Mouse (Mus musculus): ENCODE results near the gene Ccdc62. TPM values are rescaled to one million over a fixed set of nuclear protein-coding genes. Genes with fewer than 3 reads are reported as not detected.

Ccdc62 gene
- polyA plus RNA-seq, 1 experiment from 2014 or later = 8.0 TPM

DNA sequence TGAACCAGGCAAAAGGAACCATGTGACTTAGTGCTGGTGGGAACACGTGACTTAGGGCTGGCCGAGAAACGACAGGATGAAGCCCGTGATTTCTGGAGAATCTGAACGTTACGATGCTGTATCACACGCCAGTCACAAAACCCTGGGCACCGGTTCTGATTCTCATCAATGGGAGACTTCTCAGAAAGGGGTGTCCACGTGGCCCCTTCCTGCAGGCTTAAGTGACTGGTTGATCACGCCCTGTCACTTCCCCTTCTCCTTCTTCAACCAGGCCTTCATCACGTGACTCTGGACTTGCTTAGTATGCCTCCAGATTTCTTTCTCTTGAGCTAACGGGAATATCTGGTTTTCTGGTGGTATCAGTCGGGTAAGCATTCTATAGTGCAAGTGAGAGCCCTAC, 33.1 kb upstream of the Ccdc62 start:
- Histone ChIP-seq H3K27me3 (ENCODE audit: control insufficient read depth, insufficient read depth, low read depth, low read length) (no peaks in the 10 kb centered on the region), H3K36me3 (ENCODE audit: control insufficient read depth, insufficient read depth, low read length) (no peaks in the 10 kb centered on the region), H3K27ac (ENCODE audit: low read length) (no peak overlapping the region), H3K9me3 (ENCODE audit: control insufficient read depth, low read length) (no peaks in the 10 kb centered on the region), H3K4me3 (ENCODE audit: low read length) (no peak overlapping the region), H3K4me2 (ENCODE audit: low read depth, low read length) (no peak overlapping the region), H3K9ac (ENCODE audit: low read length) (no peak overlapping the region), H3K4me1 (replicated peaks; ENCODE audit: control insufficient read depth, insufficient read depth, low read length) (no peaks in the 10 kb centered on the region)
- WGBS = 74% methylated on average over 13 of the region's 13 CpGs
- ATAC-seq (ENCODE audit: low read depth) = no peak

DNA sequence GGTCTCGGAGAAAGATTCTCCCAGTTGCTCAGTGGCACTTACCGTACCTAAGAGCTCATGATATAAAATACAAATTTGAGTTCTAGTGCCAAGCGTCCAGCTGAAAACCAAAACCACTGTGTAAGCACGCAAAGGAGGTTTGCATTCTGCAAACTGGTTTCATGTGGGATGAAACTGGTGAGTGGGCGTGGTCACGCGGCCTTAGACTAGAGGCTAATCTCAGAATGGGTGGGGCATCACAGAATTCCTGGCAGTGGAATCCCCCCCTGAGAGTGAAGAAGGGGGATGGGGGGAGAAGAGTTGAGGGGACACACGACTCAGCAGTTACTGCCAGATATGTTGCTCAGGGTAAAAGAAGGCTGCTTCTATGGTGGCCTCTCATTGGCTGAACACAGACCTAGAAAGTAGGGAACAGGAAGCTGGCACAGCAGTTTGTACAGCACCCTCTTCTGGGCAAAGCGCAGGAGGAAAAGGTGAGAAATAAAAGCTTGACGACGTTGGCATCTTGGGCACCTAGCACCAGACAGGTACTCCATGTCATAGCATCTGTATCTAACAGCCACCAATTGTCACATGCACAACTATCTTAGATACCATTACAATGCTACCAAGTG, 26.3 kb upstream of the Ccdc62 start:
- WGBS = 60% methylated on average over 11 of the region's 11 CpGs
- Histone ChIP-seq H3K27me3 (ENCODE audit: control insufficient read depth, insufficient read depth, low read depth, low read length) (no peaks in the 10 kb centered on the region), H3K36me3 (ENCODE audit: control insufficient read depth, insufficient read depth, low read length) (no peaks in the 10 kb centered on the region), H3K27ac (ENCODE audit: low read length) (no peak overlapping the region), H3K9me3 (ENCODE audit: control insufficient read depth, low read length) (no peaks in the 10 kb centered on the region), H3K9ac (ENCODE audit: low read length) (no peak overlapping the region), H3K4me2 (ENCODE audit: low read depth, low read length) (no peak overlapping the region), H3K4me1 (replicated peaks; ENCODE audit: control insufficient read depth, insufficient read depth, low read length) (peaks cover 14% of the 10 kb centered on the region), H3K4me3 (ENCODE audit: low read length) (no peak overlapping the region)
- ATAC-seq (ENCODE audit: low read depth) = no peak

DNA sequence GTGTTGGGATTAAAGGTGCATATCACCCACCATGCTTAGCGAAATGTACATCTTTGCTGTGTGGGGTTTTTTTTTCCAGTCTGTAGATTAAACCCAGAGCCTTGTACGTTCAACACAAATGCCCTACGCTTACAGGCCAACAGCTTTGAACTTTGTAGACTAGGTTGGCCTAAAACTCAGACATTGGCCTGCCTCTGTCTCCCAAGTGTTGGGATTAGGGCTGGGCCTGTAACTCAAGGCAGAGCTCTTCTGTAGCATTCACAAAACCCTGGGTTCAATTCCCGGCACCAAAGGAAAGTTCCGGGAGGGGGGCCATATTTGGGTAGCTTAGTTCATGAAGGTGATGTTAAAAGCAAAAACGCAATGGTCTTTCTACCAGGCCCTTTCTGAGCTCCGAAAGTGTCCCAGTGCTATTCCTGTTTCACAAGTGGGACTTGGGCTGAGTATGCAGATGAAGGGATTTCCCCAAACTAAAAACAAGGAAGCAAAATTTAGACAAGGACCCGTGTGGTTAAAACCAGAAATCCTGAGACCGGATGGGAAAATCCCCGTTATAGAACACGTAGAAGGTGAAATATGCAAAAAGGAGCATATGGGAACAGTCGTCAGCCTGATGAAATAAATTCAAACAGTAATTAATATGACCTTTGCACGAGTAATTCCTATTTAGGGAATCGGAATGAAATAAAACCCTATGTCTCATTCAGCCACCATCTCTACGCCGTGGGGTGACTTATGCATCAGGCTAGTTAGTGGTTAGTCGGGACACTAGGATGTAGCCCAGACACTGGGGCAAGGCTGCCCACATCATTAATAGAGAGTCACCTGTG, 24.1 kb upstream of the Ccdc62 start:
- H3K27me3 ChIP-seq (ENCODE audit: control insufficient read depth, insufficient read depth, low read depth, low read length) = no peaks in the 10 kb centered on the region
- 70% methylated on average over 17 of the region's 17 CpGs for WGBS
- no peak overlapping the region for H3K27ac ChIP-seq (ENCODE audit: low read length)
- peaks cover 13% of the 10 kb centered on the region; the same call in 1 of the 2 replicates for H3K36me3 ChIP-seq (ENCODE audit: control insufficient read depth, insufficient read depth, low read length)
- no peak overlapping the region; the same call in 1 of the 2 replicates for H3K9ac ChIP-seq (ENCODE audit: low read length)
- peak overlapping the region; percentile 49 for H3K4me2 ChIP-seq (ENCODE audit: low read depth, low read length)
- H3K9me3 ChIP-seq (ENCODE audit: control insufficient read depth, low read length) = no peaks in the 10 kb centered on the region
- no peak for ATAC-seq (ENCODE audit: low read depth)
- peaks cover 14% of the 10 kb centered on the region for H3K4me1 ChIP-seq (replicated peaks; ENCODE audit: control insufficient read depth, insufficient read depth, low read length)
- peak overlapping the region; percentile 29 for H3K4me3 ChIP-seq (ENCODE audit: low read length)

DNA sequence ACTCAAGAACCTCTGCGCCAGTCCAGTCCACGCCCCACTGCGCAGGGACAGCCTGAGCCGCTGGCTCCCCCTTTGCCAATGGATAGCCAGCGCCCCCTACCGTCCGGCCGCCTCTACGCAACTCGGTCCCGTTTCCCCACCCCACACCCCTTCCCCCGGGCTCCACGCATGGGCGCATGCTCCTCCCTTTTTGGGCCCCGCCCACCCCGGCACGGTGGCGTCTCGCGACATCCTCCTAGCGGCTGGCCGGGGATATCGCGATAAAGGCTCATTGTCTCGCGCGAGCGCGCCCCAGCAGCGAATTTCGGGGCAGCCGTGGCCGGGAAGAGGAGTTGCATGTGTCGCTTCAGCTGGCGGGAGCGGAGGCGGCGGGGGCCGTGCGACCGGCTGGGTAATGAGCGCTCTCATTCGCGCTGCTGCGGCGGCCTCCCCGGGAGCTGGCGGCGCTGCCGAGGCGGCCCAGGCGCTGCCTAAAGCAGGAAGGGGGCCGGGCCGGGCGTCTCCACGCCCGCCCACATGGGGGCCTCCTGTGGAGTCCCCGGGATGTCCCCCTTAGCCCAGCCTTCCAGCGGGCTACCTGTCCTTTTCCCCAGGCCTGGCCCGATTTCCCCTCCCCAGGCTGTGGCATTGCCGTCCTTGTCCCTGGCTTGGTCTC, 23.4 kb upstream of the Ccdc62 start, which contains the start of gene Denr:
TSS of gene Denr (plus strand) at position 200 of the 655 bp plus-strand sequence.
- Histone ChIP-seq H3K4me1 (replicated peaks; ENCODE audit: control insufficient read depth, insufficient read depth, low read length) (peaks cover 14% of the 10 kb centered on the region), H3K27me3 (ENCODE audit: control insufficient read depth, insufficient read depth, low read depth, low read length) (no peaks in the 10 kb centered on the region), H3K36me3 (ENCODE audit: control insufficient read depth, insufficient read depth, low read length) (peaks cover 15% of the 10 kb centered on the region; the same call in 1 of the 2 replicates), H3K9me3 (ENCODE audit: control insufficient read depth, low read length) (no peaks in the 10 kb centered on the region), H3K4me2 (ENCODE audit: low read depth, low read length) (peak within 1 kb of the TSS; percentile 79), H3K9ac (ENCODE audit: low read length) (peak within 1 kb of the TSS; percentile 88), H3K27ac (ENCODE audit: low read length) (peak within 1 kb of the TSS; percentile 60; the same call in 1 of the 2 replicates), H3K4me3 (ENCODE audit: low read length) (peak within 1 kb of the TSS; percentile 80)
- peak; percentile 98 for ATAC-seq (ENCODE audit: low read depth)
- 0% methylated on average over 53 of the region's 61 CpGs for WGBS

DNA sequence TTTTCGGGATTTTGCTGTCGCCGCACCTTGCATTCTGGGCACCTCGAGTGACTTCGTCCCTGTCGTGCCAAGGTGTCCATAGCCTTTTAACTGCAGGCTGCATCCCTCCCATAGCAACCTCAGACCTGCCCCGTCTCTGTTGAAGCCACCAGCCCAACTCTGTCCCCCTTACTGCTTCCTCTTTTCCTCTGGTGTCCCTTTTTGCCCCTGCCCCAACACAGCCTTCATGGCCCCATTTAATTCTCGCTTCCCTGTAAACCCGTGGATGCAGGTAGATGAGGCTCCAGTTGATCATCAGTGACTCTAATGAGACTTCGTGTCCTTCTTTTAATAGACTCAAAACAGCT, 22.9 kb upstream of the Ccdc62 start:
- no peak for ATAC-seq (ENCODE audit: low read depth)
- H3K4me2 ChIP-seq (ENCODE audit: low read depth, low read length) = peak overlapping the region; percentile 79

DNA sequence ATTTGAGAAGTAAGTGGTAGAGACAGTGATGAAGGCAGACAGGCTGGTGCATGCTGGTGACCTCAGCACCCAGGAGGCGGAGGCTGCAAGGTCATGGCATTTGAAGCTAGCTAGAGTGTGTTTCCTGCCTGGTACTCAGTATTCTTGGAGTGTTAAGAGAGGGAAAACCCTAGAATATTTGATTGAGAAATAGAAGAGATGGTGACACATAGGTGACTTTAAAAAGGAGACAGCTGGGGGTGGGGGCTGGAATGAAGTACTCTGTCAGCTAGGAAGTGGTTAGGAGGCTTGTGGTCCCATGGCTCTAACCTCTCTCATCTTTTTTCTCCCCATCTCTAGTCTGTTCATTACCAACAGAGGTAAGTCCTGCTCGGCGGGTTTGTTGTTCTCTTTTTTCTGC, 15.6 kb upstream of the Ccdc62 start:
- Histone ChIP-seq H3K36me3 (ENCODE audit: control insufficient read depth, insufficient read depth, low read length) (peaks cover 37% of the 10 kb centered on the region), H3K9ac (ENCODE audit: low read length) (no peak overlapping the region), H3K4me1 (replicated peaks; ENCODE audit: control insufficient read depth, insufficient read depth, low read length) (no peaks in the 10 kb centered on the region), H3K27me3 (ENCODE audit: control insufficient read depth, insufficient read depth, low read depth, low read length) (no peaks in the 10 kb centered on the region), H3K9me3 (ENCODE audit: control insufficient read depth, low read length) (no peaks in the 10 kb centered on the region), H3K4me2 (ENCODE audit: low read depth, low read length) (no peak overlapping the region), H3K4me3 (ENCODE audit: low read length) (no peak overlapping the region), H3K27ac (ENCODE audit: low read length) (no peak overlapping the region)
- ATAC-seq (ENCODE audit: low read depth) = no peak
- WGBS = 92% methylated on average over 3 of the region's 3 CpGs

More for the DNA sequence above, 22.9 kb upstream of the Ccdc62 start:
- peak overlapping the region; percentile 80 for H3K4me3 ChIP-seq (ENCODE audit: low read length)
- H3K27me3 ChIP-seq (ENCODE audit: control insufficient read depth, insufficient read depth, low read depth, low read length) = no peaks in the 10 kb centered on the region
- 3% methylated on average over 10 of the region's 10 CpGs for WGBS
- peak overlapping the region; percentile 88 for H3K9ac ChIP-seq (ENCODE audit: low read length)
- H3K36me3 ChIP-seq (ENCODE audit: control insufficient read depth, insufficient read depth, low read length) = peaks cover 16% of the 10 kb centered on the region; the same call in 1 of the 2 replicates
- H3K9me3 ChIP-seq (ENCODE audit: control insufficient read depth, low read length) = no peaks in the 10 kb centered on the region
- peaks cover 14% of the 10 kb centered on the region for H3K4me1 ChIP-seq (replicated peaks; ENCODE audit: control insufficient read depth, insufficient read depth, low read length)
- H3K27ac ChIP-seq (ENCODE audit: low read length) = no peak overlapping the region

DNA sequence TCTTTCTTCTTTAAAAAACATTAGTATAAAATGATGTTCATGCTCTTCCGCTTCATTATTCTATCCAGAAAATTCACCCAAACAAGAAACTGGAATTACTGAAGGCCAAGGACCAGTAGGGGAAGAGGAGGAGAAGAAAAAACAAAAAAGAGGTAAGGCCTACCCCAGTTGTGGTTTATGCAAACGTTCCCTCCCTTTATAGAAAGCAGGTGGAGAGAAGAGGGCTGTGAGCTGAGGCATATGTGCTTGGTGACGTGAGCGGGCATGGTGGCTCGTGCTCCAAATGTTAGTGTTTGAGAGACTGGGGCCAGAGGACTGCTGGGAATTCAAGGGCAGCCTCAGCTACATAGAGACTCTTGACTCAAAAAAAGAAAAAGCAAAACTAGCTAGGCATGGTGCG, 8.4 kb upstream of the Ccdc62 start:
- Histone ChIP-seq H3K4me1 (replicated peaks; ENCODE audit: control insufficient read depth, insufficient read depth, low read length) (no peaks in the 10 kb centered on the region), H3K9me3 (ENCODE audit: control insufficient read depth, low read length) (no peaks in the 10 kb centered on the region), H3K4me3 (ENCODE audit: low read length) (no peak overlapping the region), H3K27me3 (ENCODE audit: control insufficient read depth, insufficient read depth, low read depth, low read length) (no peaks in the 10 kb centered on the region), H3K36me3 (ENCODE audit: control insufficient read depth, insufficient read depth, low read length) (peaks cover 41% of the 10 kb centered on the region), H3K4me2 (ENCODE audit: low read depth, low read length) (no peak overlapping the region), H3K9ac (ENCODE audit: low read length) (no peak overlapping the region), H3K27ac (ENCODE audit: low read length) (no peak overlapping the region)
- 85% methylated on average over 6 of the region's 6 CpGs for WGBS
- ATAC-seq (ENCODE audit: low read depth) = no peak

DNA sequence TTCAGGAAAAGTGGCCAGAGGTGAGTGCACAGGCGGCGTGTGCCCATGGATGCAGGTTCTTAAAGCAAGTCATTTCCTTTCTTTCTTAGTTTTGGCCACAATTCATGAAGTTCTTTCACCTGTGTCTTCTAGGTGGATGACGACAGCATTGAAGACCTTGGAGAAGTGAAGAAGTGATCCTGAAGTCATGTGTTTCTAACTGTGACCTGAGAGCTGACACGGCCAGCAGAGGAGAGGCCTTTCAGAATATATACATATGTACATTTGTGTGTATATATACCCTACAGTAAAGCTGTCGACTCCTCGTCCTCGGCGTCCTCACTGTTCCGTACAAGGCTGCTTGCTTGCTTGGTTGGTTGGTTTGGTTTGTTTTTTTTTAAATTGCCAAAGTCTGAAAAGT, 3.4 kb upstream of the Ccdc62 start, which contains the start of gene Gm43518:
TSS of gene Gm43518 (plus strand) at position 301 of the 400 bp plus-strand sequence.
- Histone ChIP-seq H3K9me3 (ENCODE audit: control insufficient read depth, low read length) (no peaks in the 10 kb centered on the region), H3K27me3 (ENCODE audit: control insufficient read depth, insufficient read depth, low read depth, low read length) (no peaks in the 10 kb centered on the region), H3K36me3 (ENCODE audit: control insufficient read depth, insufficient read depth, low read length) (peaks cover 30% of the 10 kb centered on the region), H3K27ac (ENCODE audit: low read length) (no peak within 1 kb of the TSS), H3K4me2 (ENCODE audit: low read depth, low read length) (no peak within 1 kb of the TSS), H3K4me3 (ENCODE audit: low read length) (no peak within 1 kb of the TSS), H3K9ac (ENCODE audit: low read length) (no peak within 1 kb of the TSS), H3K4me1 (replicated peaks; ENCODE audit: control insufficient read depth, insufficient read depth, low read length) (peaks cover 4% of the 10 kb centered on the region)
- ATAC-seq (ENCODE audit: low read depth) = no peak
- WGBS = 90% methylated on average over 9 of the region's 9 CpGs

DNA sequence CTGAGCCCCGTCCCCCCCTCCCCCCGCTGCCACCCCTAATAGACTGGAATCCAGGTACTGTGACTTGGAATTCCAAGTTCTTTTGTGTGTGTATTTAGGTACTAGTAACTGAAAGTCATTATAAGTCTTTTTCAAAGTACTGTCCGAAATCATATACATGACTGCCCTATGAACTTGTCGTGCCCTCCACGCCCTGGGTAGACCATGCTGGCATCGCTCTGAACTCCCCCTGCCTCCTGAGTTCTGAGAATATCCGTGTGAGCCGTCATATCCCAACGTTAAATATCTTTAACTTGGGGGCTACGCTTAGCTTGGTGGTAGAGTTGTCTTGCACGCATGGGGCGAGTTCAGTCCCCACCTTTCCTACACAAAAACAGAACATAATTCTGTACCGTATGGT, 652 bp downstream of the Ccdc62 start:
- Histone ChIP-seq H3K4me3 (ENCODE audit: low read length) (peak overlapping the region; percentile 86), H3K4me1 (replicated peaks; ENCODE audit: control insufficient read depth, insufficient read depth, low read length) (peaks cover 4% of the 10 kb centered on the region), H3K27me3 (ENCODE audit: control insufficient read depth, insufficient read depth, low read depth, low read length) (no peaks in the 10 kb centered on the region), H3K4me2 (ENCODE audit: low read depth, low read length) (peak overlapping the region; percentile 86), H3K9ac (ENCODE audit: low read length) (peak overlapping the region; percentile 99), H3K9me3 (ENCODE audit: control insufficient read depth, low read length) (no peaks in the 10 kb centered on the region), H3K27ac (ENCODE audit: low read length) (peak overlapping the region; percentile 89), H3K36me3 (ENCODE audit: control insufficient read depth, insufficient read depth, low read length) (peaks cover 15% of the 10 kb centered on the region; the same call in 1 of the 2 replicates)
- ATAC-seq (ENCODE audit: low read depth) = peak; percentile 14; the same call in 1 of the 2 replicates
- WGBS = 44% methylated on average over 13 of the region's 13 CpGs

Measured in lung, embryonic 16.5 days (tissue).